Mouse (Mus musculus) forebrain, embryonic 10.5 days (tissue): ENCODE results near the gene Arsg. TPM values are rescaled to one million over a fixed set of nuclear protein-coding genes. Genes with fewer than 3 reads are reported as not detected.

Experiments
- DNase-seq: peaks from one replicate; pipeline ENCODE4 v3.0.0-alpha.2; 2017; ENCODE audit warnings: low spot score; ENCODE audit errors: extremely low spot score
- H3K27ac ChIP-seq: fragments of 300-500 bp; sonication (generic); 2 replicates; pipeline ENCODE4 v1.5.1; 2016; ENCODE audit warnings: mild to moderate bottlenecking
- H3K27me3 ChIP-seq: fragments of 300-500 bp; sonication (generic); 2 replicates; pipeline ENCODE4 v1.6.1; 2016; ENCODE audit warnings: mild to moderate bottlenecking; ENCODE audit not compliant: poor library complexity, severe bottlenecking
- H3K36me3 ChIP-seq: fragments of 300-500 bp; sonication (generic); replicated peaks from 2 replicates; pipeline ENCODE4 v1.6.1; 2016; ENCODE audit warnings: mild to moderate bottlenecking, moderate library complexity
- H3K4me1 ChIP-seq: fragments of 300-500 bp; sonication (generic); 2 replicates; pipeline ENCODE4 v1.6.1; 2016
- H3K4me3 ChIP-seq: fragments of 300-500 bp; sonication (generic); 2 replicates; pipeline ENCODE4 v1.5.1; 2016; ENCODE audit warnings: mild to moderate bottlenecking, moderate library complexity
- H3K9me3 ChIP-seq: fragments of 300-500 bp; sonication (generic); 2 replicates; pipeline ENCODE4 v1.6.1; 2016; ENCODE audit warnings: mild to moderate bottlenecking, moderate library complexity
- WGBS: fragments of 180-500 bp; shearing (Covaris S2); methylation state at CpG from one replicate; pipeline ENCODE4 v1.1.7; 2016; 5-methylcytosine and 5-hydroxymethylcytosine counted together
- polyA plus RNA-seq: library from polyadenylated mRNA; unstranded; fragments of >200 nt; fragmentation: Nextera tagmentation; extraction: Ambion mirVana; gene quantifications from 2 replicates; pipeline ENCODE4 v1.2.1, GENCODE M21; 2016

Gene Arsg
- polyA plus RNA-seq, 1 experiment from 2014 or later = 2.8 TPM

DNA sequence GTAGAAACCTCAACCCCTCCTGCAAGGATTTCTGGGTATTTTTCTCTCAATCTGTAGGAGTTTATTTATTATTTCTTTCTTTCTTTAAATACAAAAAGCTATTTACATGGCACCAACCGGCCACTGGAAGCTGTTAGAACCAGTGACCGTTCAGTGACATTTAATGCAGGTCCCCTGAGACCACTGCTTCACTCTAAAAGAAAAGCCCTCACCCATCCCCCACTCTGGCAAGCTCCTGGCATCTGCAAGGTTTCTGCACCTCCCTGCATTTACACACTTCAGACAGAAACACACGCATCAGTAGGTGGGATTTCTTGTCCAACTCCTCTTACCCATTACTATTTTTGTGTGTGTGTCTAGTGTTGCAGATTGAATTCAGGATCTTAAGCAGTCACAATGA, 33.9 kb downstream of the Arsg start:
- Histone ChIP-seq H3K27ac (no peak overlapping the region), H3K4me3 (no peak overlapping the region), H3K36me3 (no peaks in the 10 kb centered on the region), H3K4me1 (peaks cover 24% of the 10 kb centered on the region), H3K27me3 (peaks cover 8% of the 10 kb centered on the region; the same call in 1 of the 2 replicates), H3K9me3 (no peaks in the 10 kb centered on the region)
- DNase-seq = no peak
- WGBS = 69% methylated on average over 3 of the region's 3 CpGs

DNA sequence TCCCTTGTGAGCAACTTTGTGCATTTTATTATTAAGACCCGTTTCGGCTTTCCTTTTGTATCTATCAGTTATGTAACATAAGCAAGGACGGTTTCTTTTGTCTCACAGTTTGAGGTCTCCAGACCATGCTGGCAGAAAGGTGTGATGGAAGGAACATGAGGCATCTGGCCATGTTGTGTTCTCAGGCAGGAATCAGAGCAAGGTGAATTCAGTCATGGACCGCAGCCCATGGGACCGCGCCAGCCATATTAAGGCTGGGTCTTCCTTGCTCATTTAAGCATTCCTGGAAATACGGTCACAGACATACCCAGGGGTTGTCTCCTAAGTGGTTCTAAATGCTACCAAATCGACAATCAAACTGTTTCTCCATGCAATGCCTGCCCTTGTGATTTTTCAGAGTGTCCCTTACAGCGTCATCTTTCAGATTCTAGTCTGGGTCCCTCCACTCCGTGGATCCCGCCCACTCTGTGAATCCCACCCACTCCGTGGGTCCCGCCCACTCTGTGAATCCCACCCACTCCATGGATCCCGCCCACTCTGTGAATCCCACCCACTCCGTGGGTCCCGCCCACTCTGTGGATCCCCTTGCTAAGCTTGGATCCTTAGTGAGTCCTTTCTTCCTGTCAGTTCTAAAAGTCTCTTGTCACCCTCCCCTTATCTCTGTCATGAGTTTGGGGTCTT, 40.0 kb downstream of the Arsg start:
- Histone ChIP-seq H3K9me3 (no peaks in the 10 kb centered on the region; the same call in 1 of the 2 replicates), H3K4me1 (peaks cover 9% of the 10 kb centered on the region), H3K27me3 (peaks cover 8% of the 10 kb centered on the region; the same call in 1 of the 2 replicates), H3K4me3 (no peak overlapping the region), H3K27ac (no peak overlapping the region), H3K36me3 (no peaks in the 10 kb centered on the region)
- 85% methylated on average over 16 of the region's 16 CpGs for WGBS
- DNase-seq = no peak

DNA sequence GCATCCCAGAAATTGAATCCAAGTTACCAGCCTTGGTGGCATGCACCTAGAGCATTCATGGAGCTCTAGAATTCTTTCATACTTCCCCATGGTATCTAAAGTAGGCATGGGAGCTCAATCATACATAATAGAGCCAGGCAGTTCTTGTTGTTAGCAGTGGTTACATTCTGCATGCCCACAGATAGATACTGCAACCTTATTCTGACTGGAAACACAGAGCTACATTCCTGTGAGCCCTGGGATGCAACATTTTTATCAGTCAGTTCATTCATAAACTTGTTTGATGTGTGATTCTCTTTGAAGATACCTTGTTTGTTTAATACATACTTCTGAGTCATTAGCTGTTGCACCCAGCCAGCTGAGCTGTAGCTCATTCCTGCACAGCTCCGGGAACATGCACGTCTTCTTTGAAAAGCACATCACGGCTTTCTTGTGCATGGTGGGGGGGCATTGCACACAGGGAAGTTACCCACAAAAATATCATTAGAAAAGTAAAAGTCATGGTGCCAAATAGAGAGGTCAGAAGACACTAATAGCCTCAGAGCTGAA, 41.0 kb downstream of the Arsg start:
- Histone ChIP-seq H3K4me1 (peaks cover 8% of the 10 kb centered on the region; the same call in 1 of the 2 replicates), H3K4me3 (no peak overlapping the region), H3K27me3 (peaks cover 6% of the 10 kb centered on the region; the same call in 1 of the 2 replicates), H3K9me3 (no peaks in the 10 kb centered on the region; the same call in 1 of the 2 replicates), H3K36me3 (no peaks in the 10 kb centered on the region), H3K27ac (no peak overlapping the region)
- no peak for DNase-seq
- 90% methylated on average over 3 of the region's 3 CpGs for WGBS

DNA sequence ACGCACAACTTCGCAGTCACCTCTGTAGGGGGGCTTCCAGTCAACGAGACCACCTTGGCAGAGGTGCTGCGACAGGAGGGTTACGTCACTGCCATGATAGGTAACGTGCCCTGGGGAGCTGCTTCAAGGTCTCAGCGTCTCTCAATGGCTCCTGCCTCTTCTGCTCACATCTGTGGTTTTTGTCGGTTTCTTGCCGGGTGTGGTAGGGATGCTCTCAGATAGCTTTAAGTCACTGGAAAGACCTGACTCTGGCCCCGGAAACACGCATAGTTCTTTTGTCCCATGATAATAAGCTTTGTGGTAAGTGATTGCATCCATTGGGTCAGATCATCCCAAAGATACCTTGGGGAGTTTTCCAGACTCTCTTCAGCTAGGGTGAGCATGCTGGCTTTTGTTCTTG, 44.2 kb downstream of the Arsg start:
- 94% methylated on average over 11 of the region's 11 CpGs for WGBS
- DNase-seq = no peak

DNA sequence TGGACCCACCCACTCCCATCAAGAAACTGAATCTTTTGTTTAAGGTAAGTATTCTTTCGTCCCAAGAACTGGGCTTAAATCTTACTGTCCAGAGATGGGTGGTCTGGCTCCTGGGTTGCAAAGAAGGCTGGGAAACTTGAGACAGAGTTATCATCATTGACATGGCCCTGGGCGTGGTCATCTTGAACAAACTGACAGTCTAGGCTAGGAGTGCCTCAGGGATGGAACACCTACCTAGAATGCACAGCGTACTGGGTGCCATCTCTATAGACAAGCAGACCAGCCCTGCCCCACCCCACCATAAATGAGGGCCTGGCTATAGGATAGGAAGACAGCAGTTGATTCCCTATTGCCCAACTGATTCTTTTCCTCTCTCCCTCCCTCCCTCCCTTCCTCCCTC, 44.6 kb downstream of the Arsg start:
- Histone ChIP-seq H3K4me3 (no peak overlapping the region), H3K27ac (no peak overlapping the region), H3K4me1 (peaks cover 13% of the 10 kb centered on the region), H3K9me3 (no peaks in the 10 kb centered on the region; the same call in none of the 2 replicates), H3K36me3 (no peaks in the 10 kb centered on the region), H3K27me3 (0 out of 2 replicates have a peak, but pooled peaks cover 6% of the 10 kb centered on the region)
- no peak for DNase-seq
- 84% methylated on average over 3 of the region's 3 CpGs for WGBS

More for the DNA sequence above, 44.2 kb downstream of the Arsg start:
- Histone ChIP-seq H3K9me3 (no peaks in the 10 kb centered on the region; the same call in none of the 2 replicates), H3K4me3 (no peak overlapping the region), H3K27me3 (0 out of 2 replicates have a peak, but pooled peaks cover 6% of the 10 kb centered on the region), H3K4me1 (peaks cover 13% of the 10 kb centered on the region), H3K27ac (no peak overlapping the region), H3K36me3 (no peaks in the 10 kb centered on the region)

DNA sequence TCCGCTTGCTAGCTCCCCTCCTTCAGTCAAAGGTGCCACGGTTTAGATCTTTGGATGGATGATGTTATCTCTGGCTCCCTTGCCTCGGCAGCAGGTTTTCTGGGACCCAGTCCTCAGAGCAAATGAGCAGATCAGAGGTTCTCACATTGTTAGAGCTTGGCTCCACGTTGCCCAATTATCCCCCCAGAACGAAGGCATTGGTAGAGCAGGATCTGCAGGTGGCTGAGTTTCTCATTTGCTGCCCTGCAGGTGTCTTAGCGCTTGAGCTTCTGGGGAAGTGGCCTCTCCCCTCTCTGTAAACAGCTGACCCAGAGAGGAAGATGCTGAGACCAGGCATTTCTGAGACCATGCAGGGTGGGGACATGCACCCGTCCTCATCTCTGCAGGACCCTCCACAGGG, 47.8 kb downstream of the Arsg start:
- 0 out of 2 replicates have a peak, but pooled peaks cover 6% of the 10 kb centered on the region for H3K27me3 ChIP-seq
- H3K36me3 ChIP-seq = no peaks in the 10 kb centered on the region
- H3K4me1 ChIP-seq = peaks cover 13% of the 10 kb centered on the region
- H3K4me3 ChIP-seq = no peak overlapping the region
- H3K9me3 ChIP-seq = no peaks in the 10 kb centered on the region; the same call in 1 of the 2 replicates
- H3K27ac ChIP-seq = peak overlapping the region; percentile 48
- DNase-seq = no peak
- 41% methylated on average over 7 of the region's 7 CpGs for WGBS

DNA sequence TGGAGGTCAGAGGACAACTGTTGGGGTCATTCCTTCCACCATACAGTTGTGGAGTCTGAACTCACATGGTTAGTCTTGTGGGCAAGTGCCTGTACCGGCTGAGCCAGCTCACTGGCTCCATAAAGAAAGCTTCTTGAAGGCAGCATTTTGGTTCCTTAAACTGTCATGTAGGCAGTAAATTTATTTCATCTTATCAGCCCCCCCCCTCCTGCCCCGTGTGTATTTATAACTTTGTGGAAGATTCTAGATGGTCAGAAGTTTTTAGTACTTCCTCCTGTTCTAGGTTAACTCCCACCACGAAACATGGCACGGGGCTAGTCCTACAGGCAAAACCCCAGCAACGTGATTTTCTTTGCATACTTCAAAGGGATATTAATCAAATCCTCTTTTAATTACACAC, 51.7 kb downstream of the Arsg start:
- WGBS = 89% methylated on average over 5 of the region's 5 CpGs
- Histone ChIP-seq H3K27me3 (0 out of 2 replicates have a peak, but pooled peaks cover 6% of the 10 kb centered on the region), H3K27ac (no peak overlapping the region), H3K9me3 (no peaks in the 10 kb centered on the region), H3K4me1 (peaks cover 13% of the 10 kb centered on the region), H3K36me3 (no peaks in the 10 kb centered on the region), H3K4me3 (no peak overlapping the region)
- no peak for DNase-seq

DNA sequence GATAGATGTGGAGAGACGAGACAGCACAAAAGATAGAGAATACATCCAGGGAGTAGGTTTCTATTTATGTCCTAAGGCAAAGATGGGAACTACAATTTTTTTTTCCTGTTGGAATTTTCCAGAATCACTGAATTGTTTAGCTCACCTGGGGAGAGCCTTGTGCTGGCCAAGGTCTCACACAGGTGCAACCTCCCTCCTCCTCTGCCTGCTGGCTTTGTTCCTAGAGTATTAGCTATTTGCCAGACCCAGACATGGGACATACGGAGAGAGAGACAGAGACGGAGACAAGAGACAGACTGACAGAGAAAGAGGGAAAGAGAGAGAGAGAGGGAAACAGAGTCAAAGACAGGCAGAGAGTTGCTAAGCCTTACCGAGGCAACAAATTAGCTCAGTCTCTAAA, 52.4 kb downstream of the Arsg start:
- Histone ChIP-seq H3K27ac (no peak overlapping the region), H3K4me3 (no peak overlapping the region), H3K36me3 (no peaks in the 10 kb centered on the region), H3K27me3 (0 out of 2 replicates have a peak, but pooled peaks cover 6% of the 10 kb centered on the region), H3K4me1 (peaks cover 12% of the 10 kb centered on the region), H3K9me3 (no peaks in the 10 kb centered on the region)
- DNase-seq = no peak
- WGBS = 89% methylated on average over 4 of the region's 4 CpGs

DNA sequence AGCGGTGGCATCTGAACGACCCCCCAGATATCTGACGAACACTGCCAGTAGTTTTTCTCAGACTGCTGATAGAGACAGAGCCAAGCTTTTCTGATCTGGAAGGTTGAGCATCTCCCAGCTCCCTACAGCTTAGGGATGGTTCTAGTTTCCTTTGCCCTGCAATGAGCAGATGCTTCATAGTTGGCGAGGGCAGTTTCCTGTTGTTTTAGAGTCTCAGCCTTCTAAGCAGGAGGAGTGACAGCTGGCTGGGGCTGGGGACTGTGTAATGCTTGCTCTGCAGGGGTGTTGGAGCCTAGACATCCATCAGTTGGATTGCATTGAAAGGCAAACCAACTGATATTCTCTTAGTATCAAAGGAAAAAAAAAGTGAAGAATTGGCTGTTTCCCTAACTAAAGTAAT, 56.9 kb downstream of the Arsg start:
- Histone ChIP-seq H3K27ac (no peak overlapping the region), H3K4me1 (no peaks in the 10 kb centered on the region), H3K27me3 (no peaks in the 10 kb centered on the region), H3K4me3 (no peak overlapping the region), H3K36me3 (no peaks in the 10 kb centered on the region), H3K9me3 (no peaks in the 10 kb centered on the region)
- DNase-seq = no peak
- 88% methylated on average over 4 of the region's 4 CpGs for WGBS

DNA sequence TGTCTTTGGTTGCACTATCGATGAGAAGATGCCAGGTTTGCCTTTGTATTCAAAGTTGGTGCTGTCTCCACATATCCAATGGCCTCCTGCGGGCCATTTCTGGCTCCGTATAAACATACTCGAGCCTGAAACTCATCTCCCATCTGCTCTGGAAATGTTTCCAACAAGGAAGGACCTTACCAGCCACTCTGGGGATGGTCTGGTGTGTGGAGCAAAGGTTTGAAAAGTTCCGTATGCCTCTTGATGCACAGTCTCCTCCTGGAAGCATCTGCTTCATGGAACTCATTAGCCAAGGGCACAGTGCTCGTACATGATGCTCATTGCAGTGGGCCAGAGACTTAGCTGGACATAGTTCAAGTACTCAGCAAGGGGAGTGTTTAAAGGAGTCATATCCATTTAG, 62.8 kb downstream of the Arsg start:
- DNase-seq = no peak

DNA sequence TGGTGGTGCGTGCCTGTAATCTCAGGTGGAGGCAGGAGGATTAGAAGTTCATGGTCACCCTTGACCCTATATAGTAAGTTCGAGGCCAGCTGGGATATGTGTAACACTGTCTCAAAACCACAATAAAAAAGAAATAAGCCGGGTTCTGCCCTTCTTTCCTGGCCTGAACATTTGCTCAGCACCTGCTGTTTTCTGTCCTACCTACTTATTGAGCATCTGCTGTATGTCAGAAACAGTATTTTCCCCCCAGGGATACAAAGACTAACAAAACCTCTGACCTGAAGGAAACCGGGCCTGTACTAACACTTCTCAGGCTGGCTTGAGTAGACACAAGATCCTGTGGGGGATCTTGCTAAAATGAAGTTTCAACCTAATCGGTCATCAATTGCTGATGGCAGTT, 63.8 kb downstream of the Arsg start:
- H3K27ac ChIP-seq = no peak overlapping the region
- no peaks in the 10 kb centered on the region; the same call in 1 of the 2 replicates for H3K27me3 ChIP-seq
- no peaks in the 10 kb centered on the region for H3K9me3 ChIP-seq
- H3K4me1 ChIP-seq = peaks cover 14% of the 10 kb centered on the region
- H3K36me3 ChIP-seq = no peaks in the 10 kb centered on the region
- DNase-seq = no peak
- WGBS = 90% methylated on average over 5 of the region's 5 CpGs
- no peak overlapping the region for H3K4me3 ChIP-seq

More for the DNA sequence above, 62.8 kb downstream of the Arsg start:
- H3K27me3 ChIP-seq = no peaks in the 10 kb centered on the region; the same call in 1 of the 2 replicates
- no peak overlapping the region for H3K4me3 ChIP-seq
- WGBS = 86% methylated on average over 6 of the region's 6 CpGs
- peaks cover 14% of the 10 kb centered on the region for H3K4me1 ChIP-seq
- H3K9me3 ChIP-seq = no peaks in the 10 kb centered on the region
- H3K36me3 ChIP-seq = no peaks in the 10 kb centered on the region
- no peak overlapping the region for H3K27ac ChIP-seq

DNA sequence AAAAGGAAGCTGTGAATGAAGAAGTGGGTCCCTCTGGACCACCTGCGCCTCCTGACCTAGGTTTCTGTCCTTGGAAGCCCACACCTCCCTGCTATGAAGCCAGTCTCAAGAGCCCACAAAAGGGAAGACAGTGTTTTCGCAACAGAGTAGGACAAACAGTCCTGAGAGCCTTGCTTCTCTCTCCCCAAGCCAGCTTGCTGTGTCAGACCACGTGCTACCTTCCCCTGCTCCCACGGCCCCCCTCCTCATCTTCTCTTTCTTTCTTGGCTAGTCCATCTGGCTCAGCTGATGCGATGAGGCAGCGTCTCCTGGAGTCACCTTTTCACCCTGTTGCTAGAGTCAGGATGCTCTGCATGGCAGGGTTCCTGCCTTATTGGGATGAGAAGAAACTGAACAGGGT, 66.1 kb downstream of the Arsg start:
- 62% methylated on average over 6 of the region's 6 CpGs for WGBS
- Histone ChIP-seq H3K36me3 (no peaks in the 10 kb centered on the region), H3K9me3 (no peaks in the 10 kb centered on the region), H3K4me1 (peaks cover 19% of the 10 kb centered on the region), H3K27ac (peak overlapping the region; percentile 59; the same call in 1 of the 2 replicates), H3K27me3 (no peaks in the 10 kb centered on the region; the same call in 1 of the 2 replicates), H3K4me3 (no peak overlapping the region)
- DNase-seq = no peak

DNA sequence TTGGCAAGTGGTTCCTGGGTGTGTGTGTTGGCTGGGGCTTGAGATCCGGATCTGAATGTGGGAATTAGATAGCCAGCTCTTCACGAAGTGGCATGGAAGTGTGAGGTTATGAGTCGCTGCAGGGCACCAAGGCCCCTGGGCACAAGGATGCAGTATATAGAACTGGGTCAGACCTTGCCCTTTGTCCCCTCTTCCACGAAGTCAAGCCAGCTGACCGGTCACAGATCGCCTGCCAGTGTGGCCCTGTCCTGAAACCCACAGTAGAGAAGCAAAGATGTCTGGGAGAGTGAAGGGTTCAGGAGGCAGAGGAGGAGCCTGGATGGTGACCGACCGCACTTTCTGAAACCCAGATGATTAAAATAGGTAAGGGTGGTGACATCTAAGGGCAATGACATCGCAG, 70.3 kb downstream of the Arsg start:
- H3K4me3 ChIP-seq = no peak overlapping the region
- DNase-seq = no peak
- peaks cover 31% of the 10 kb centered on the region for H3K4me1 ChIP-seq
- 0 out of 2 replicates have a peak overlapping the region, but pooled peaks have one; percentile 25 for H3K27ac ChIP-seq
- no peaks in the 10 kb centered on the region for H3K36me3 ChIP-seq
- 89% methylated on average over 9 of the region's 9 CpGs for whole genome bisulfite sequencing
- H3K9me3 ChIP-seq = no peaks in the 10 kb centered on the region
- no peaks in the 10 kb centered on the region; the same call in 1 of the 2 replicates for H3K27me3 ChIP-seq
